Mouse (Mus musculus) fibroblast of lung, adult 2 months (primary cell): Measurements from ENCODE around the gene Cog4.
"Not testable (repeated sequence)": the region's sequence is repeated elsewhere in the genome, so short reads cannot be mapped to it uniquely, and the experiment has no call there.

Source experiments
- DNase-seq: peaks from one replicate; pipeline ENCODE4 v3.0.0-alpha.2; 2011; ENCODE audit warnings: low read depth

The Cog4 gene

DNA sequence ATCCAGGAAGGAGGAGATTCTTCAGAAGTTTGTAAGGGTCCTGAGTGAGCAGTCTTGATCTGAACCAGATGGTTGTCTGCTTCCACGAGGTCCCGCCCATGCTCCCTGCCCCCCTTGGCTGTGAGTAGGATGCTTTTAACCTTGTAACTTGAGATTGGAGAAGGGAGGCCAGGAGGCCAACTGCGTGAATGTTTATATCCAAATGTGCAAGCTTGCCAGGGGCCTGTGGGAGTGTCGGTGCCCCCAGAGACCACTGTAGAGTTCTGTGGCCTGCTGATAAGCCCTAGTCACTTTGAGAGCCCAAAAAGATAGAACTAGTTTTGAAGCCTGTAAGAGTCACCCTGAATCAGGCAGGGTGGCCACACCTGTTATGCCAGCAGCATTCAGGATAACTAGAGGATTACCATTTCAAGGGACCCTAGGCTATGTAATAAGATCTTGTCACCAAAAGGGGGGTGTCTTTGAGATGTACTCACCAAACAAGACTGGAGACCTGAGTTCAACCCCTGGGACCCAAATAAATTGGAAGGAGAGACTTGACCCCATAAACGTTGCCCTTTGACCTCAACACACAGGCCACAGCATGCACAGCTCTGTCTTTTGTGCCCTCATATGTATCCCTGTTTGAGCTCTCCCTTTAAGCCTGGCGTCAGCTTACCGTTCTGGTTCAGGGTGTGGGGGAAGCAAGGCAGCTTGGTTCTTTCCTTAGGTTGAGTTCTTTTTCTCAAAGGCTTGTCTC is 75.3 kb downstream of the Cog4 start:
- DNase-seq = no peak

DNA sequence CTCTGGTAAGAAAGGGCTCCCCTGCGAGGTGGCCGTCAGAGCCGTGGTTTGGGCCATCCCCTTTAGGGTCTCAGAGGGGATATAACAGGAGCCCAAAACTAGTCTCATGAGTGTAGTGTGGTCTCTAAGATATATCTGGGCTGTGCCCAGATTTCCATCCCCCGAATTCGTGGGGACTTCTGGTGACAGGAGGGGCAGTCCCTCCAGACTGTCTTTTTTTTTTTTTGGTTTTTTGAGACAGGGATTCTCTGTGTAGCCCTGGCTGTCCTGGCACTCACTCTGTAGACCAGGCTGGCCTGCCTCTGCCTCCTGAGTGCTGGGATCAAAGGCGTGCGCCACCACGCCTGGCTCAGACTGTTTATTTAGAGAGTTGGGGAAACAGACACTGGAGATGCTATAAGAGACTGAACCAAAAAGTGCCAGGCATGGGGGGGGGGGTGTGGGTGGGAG is 79.3 kb downstream of the Cog4 start:
- no peak for DNase-seq

- no peak for DNase-seq
Observed at GRCm38 (mm10) chr8:110926690-110927089, 80.3 kb downstream of the Cog4 start.

DNA sequence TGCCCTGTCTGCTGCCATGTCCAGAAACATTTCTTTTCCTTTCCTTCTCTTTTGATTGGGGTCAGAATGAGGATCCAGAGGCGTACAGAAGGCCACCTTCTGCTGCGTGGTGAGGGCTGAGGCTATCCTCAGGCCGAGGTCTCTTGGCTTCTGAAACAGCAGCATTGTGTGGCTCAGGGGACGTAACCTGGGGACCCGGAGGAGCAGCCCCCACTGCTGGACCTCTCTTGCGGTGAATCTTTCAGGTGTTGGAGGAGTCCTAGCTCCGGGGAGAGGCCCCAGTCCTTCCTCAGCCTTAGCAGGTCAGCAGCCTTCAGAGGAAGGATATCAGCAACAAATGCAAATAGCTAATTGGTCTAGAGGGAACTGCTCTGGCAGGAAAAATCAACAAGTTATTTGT is 82.0 kb downstream of the Cog4 start:
- no peak for DNase-seq

DNA sequence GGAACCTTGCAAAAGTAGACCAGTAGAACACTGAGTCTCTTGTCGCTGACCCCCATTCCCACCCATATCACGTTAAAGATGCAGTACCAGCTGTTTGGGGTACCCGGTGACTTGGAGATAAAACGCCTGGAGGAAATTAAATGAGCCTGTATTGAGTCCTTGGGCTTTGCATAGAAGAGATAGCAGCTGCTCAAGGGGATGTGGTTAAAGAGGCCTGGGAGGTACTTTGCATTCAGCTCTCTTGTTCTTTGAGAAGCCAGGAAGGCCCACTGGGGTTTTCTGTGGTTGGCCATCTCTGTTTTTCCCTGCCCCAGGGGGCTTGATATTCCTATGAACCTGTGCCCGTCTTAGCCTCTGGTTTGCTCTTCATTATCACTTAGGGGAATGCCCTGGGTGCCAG is 82.7 kb downstream of the Cog4 start:
- no peak for DNase-seq

GRCm38 (mm10) chr8:110929672-110930071 is 83.3 kb downstream of the Cog4 start:
- DNase-seq = not testable (repeated sequence)

- no peak for DNase-seq
Observed at GRCm38 (mm10) chr8:110931176-110931939, 85.0 kb downstream of the Cog4 start.
